Mouse (Mus musculus): ENCODE results near the gene Marveld3. TPM values are rescaled to one million over a fixed set of nuclear protein-coding genes. Genes with fewer than 3 reads are reported as not detected.

Gene Marveld3
- polyA plus RNA-seq, 1 experiment from 2014 or later: 2.1 TPM

DNA sequence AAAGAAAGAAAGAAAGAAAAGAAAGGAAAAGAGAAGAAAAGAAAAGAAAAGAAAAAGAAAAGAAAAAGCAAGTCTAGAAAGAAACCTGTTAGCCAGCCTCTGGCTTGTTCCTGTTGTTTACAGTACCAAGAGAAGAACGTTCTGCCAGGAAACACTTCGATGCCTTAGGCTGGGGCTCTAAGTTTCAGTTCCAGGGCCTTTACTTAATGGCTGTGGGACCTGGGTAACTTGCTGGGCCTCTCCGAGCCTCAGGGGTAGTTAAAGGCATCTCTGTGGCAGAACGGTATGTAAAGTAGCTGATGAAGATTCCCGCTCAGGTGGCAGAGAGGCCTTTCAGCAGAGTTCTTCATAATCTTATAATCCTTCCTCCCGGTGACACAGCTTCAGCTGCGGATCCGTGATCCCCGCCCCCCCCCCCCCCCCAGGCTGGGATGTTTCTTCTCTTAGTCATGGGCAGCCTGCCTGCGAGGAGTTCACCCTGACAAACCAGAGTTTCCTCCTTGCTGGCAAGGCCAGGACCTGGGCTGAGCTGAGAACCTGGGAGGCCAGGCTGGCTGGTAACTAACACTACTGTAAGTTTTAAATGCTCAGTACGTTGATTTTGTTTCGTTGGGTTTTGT is 3.9 kb downstream of the Marveld3 start:
- H3K4me1 ChIP-seq (ENCODE audit: control insufficient read depth, insufficient read depth, low read length): peaks cover 2% of the 10 kb centered on the region; the same call in 1 of the 2 replicates
- no peak for ATAC-seq (ENCODE audit: low FRiP score, low TSS enrichment)
- H3K36me3 ChIP-seq (ENCODE audit: control insufficient read depth, insufficient read depth, low read length): no peaks in the 10 kb centered on the region
- H3K4me2 ChIP-seq (replicated peaks; ENCODE audit: low read depth, low read length): no peak overlapping the region
- no peak overlapping the region; the same call in 1 of the 2 replicates for H3K27ac ChIP-seq (ENCODE audit: low read depth, low read length)
- no peaks in the 10 kb centered on the region for H3K9me3 ChIP-seq (ENCODE audit: control insufficient read depth, low read length)
- H3K4me3 ChIP-seq (ENCODE audit: low read length): no peak overlapping the region
- H3K9ac ChIP-seq (ENCODE audit: low read depth, low read length): peak overlapping the region; percentile 7; the same call in 1 of the 2 replicates
- peaks cover 17% of the 10 kb centered on the region for H3K27me3 ChIP-seq (ENCODE audit: control insufficient read depth, insufficient read depth, low read length)
- 30% methylated on average over 12 of the region's 12 CpGs for WGBS

DNA sequence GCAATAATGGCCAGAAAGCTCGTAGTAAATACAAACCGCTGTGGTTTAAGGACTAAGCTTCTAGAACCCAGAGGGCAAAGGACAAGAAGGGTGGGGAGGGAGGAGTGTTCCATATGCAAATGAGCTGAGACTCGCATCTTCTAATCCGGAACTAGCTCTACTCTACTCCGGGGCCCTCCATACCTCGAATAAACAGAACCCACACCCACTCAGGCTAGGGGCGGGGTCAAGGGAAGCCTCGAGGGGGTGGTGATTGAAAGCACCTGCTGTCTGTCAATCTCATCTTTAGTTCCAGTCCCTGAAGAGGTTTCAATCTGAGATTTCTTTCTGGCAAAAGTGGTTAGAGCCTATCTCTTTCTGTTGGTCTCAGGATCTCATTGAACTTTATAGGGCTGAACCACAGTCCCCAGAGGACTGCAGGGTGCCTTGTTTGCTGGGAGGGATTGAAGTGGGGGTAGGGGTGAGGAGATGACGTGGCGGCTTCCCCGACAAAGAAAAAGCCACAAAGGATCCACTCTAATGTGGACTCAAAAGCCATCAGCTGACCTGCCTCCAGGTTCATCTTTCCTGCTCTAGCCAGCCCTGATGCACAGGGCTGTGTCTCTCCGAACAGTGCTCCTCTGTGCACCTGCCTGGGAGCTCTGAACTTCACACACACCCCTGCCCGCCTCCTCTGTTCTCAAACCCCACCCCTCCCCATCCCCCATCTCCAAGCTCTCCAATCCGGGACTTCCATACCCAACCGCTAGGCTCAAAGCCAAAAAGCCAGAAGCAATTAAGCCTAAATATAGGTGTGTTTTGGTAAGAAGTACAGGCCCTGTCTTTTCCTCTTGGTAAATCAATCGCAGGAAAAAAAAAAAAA is 4.6 kb downstream of the Marveld3 start:
- H3K36me3 ChIP-seq (ENCODE audit: control insufficient read depth, insufficient read depth, low read length): no peaks in the 10 kb centered on the region
- ATAC-seq (ENCODE audit: low FRiP score, low TSS enrichment): 0 out of 2 replicates have a peak, but pooled peaks have one; percentile 49
- peak overlapping the region; percentile 26 for H3K4me2 ChIP-seq (replicated peaks; ENCODE audit: low read depth, low read length)
- no peak overlapping the region for H3K27ac ChIP-seq (ENCODE audit: low read depth, low read length)
- no peak overlapping the region for H3K9ac ChIP-seq (ENCODE audit: low read depth, low read length)
- WGBS: 3% methylated on average over 16 of the region's 16 CpGs
- no peaks in the 10 kb centered on the region; the same call in 1 of the 2 replicates for H3K4me1 ChIP-seq (ENCODE audit: control insufficient read depth, insufficient read depth, low read length)
- no peak overlapping the region for H3K4me3 ChIP-seq (ENCODE audit: low read length)
- no peaks in the 10 kb centered on the region for H3K9me3 ChIP-seq (ENCODE audit: control insufficient read depth, low read length)
- H3K27me3 ChIP-seq (ENCODE audit: control insufficient read depth, insufficient read depth, low read length): peaks cover 12% of the 10 kb centered on the region

DNA sequence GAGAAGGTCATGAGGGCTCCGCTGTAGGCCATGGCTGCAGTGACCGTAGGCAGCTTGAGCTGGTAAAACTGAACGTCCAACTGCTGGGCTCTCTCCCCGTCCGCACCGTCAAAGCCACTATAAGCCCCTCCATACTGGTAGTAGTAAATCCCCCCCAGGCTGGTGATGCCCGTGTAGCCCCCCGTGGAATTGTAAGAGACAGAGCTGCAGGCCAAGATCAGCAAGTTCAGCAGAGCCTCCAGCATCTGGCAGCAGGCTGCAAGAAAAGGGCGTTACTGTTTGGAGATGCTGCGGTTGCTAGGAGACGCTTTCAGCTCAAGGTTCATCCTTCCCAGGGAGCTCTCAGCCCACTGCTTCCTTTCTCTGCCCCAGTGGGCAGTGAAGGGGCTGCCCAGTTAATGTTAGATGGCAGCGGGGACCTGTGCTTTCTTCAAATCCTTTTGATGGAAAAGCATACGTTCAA is 7.5 kb downstream of the Marveld3 start:
- H3K27me3 ChIP-seq (ENCODE audit: control insufficient read depth, insufficient read depth, low read length): no peaks in the 10 kb centered on the region; the same call in 1 of the 2 replicates

DNA sequence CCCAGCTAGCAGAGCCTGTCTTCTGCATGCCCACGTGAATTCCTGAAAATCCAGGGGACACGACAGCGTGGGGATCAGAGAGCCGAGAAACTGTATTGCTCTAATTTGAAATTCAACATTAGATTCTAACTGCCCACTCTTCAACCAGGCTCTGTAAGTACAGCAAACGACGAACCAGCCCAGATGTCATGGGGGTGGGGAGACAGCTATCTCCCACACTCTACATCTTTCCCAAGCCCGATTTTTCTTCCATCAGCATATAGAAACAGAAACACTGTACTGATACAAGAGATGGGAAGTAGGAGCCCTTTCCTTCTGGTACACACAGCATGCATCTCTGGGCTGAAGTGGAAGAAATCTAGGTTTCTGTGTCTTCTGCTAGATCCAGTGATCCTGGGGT is 9.8 kb downstream of the Marveld3 start:
- Histone ChIP-seq H3K4me3 (ENCODE audit: low read length) (no peak overlapping the region), H3K27me3 (ENCODE audit: control insufficient read depth, insufficient read depth, low read length) (peaks cover 6% of the 10 kb centered on the region), H3K36me3 (ENCODE audit: control insufficient read depth, insufficient read depth, low read length) (no peaks in the 10 kb centered on the region), H3K9ac (ENCODE audit: low read depth, low read length) (no peak overlapping the region), H3K27ac (ENCODE audit: low read depth, low read length) (no peak overlapping the region), H3K9me3 (ENCODE audit: control insufficient read depth, low read length) (no peaks in the 10 kb centered on the region), H3K4me1 (ENCODE audit: control insufficient read depth, insufficient read depth, low read length) (no peaks in the 10 kb centered on the region; the same call in 1 of the 2 replicates), H3K4me2 (replicated peaks; ENCODE audit: low read depth, low read length) (no peak overlapping the region)
- no peak for ATAC-seq (ENCODE audit: low FRiP score, low TSS enrichment)
- 75% methylated on average over 7 of the region's 7 CpGs for WGBS

More for the DNA sequence above, 7.5 kb downstream of the Marveld3 start:
- H3K4me3 ChIP-seq (ENCODE audit: low read length): no peak overlapping the region
- no peak overlapping the region for H3K9ac ChIP-seq (ENCODE audit: low read depth, low read length)
- no peaks in the 10 kb centered on the region for H3K36me3 ChIP-seq (ENCODE audit: control insufficient read depth, insufficient read depth, low read length)
- no peak for ATAC-seq (ENCODE audit: low FRiP score, low TSS enrichment)
- H3K4me2 ChIP-seq (replicated peaks; ENCODE audit: low read depth, low read length): no peak overlapping the region
- no peak overlapping the region for H3K27ac ChIP-seq (ENCODE audit: low read depth, low read length)
- WGBS: 63% methylated on average over 13 of the region's 13 CpGs
- no peaks in the 10 kb centered on the region; the same call in 1 of the 2 replicates for H3K4me1 ChIP-seq (ENCODE audit: control insufficient read depth, insufficient read depth, low read length)
- H3K9me3 ChIP-seq (ENCODE audit: control insufficient read depth, low read length): no peaks in the 10 kb centered on the region

DNA sequence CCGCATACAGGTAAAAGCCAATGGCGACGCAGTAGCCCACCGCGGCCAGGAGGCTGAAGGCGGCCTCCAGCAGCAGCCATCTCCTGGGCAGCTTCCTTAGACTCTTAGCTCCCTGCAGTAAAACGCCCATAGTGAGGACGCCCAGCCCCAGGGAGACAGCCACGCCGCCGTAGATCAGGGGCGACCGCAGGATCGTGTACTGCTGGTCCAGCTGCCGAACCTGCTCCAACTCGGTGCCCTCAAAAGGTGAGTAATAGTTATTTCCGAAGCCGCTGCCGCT is 13.8 kb downstream of the Marveld3 start:
- Histone ChIP-seq H3K27me3 (ENCODE audit: control insufficient read depth, insufficient read depth, low read length) (peaks cover 6% of the 10 kb centered on the region), H3K36me3 (ENCODE audit: control insufficient read depth, insufficient read depth, low read length) (peaks cover 4% of the 10 kb centered on the region; the same call in 1 of the 2 replicates), H3K4me1 (ENCODE audit: control insufficient read depth, insufficient read depth, low read length) (peaks cover 4% of the 10 kb centered on the region; the same call in 1 of the 2 replicates), H3K9ac (ENCODE audit: low read depth, low read length) (peak overlapping the region; percentile 45; the same call in 1 of the 2 replicates), H3K27ac (ENCODE audit: low read depth, low read length) (no peak overlapping the region), H3K4me2 (replicated peaks; ENCODE audit: low read depth, low read length) (peak overlapping the region; percentile 62), H3K4me3 (ENCODE audit: low read length) (peak overlapping the region; percentile 36), H3K9me3 (ENCODE audit: control insufficient read depth, low read length) (no peaks in the 10 kb centered on the region)
- no peak; the same call in 1 of the 2 replicates for ATAC-seq (ENCODE audit: low FRiP score, low TSS enrichment)
- 5% methylated on average over 19 of the region's 19 CpGs for WGBS

DNA sequence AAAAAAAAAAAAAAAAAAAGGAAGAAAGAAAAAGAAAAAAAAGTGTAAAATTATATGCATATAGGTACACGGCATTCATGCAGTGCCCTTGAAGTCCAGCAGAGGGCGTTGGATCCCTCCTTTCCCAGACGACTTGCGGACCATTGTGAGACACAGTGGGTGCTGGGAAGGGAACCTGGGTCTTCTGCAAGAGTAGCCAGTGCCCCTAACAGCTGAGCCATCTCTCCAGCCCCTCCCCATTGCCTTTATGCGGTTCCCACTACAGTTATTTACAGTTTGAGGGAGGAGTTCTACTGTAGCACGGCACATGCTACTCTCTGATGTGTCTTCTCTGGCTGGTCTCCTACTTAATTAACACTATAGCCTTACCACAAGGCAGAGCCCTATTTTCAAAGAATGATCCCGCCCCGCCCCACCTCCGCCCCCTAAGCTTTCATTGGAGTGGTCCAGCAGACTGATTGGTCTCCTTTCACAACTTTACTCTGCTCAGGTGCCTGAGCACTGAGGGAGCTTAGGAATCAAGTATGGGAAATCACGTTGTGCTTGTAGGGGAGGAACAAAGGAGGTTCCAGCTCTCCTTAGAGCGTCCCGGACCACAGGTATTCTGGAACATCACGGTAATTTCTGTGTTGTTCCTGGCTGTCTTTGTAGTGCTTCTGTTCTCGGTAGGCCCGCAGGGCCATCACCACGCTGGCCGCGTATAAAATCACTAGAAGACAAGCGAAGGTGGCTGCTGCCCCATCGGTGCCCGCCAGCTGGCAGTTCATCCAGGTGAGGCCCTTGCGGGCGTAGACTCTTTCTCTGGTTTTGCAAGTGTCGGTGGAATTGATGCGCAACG is 14.3 kb downstream of the Marveld3 start:
- H3K27ac ChIP-seq (ENCODE audit: low read depth, low read length): no peak overlapping the region

DNA sequence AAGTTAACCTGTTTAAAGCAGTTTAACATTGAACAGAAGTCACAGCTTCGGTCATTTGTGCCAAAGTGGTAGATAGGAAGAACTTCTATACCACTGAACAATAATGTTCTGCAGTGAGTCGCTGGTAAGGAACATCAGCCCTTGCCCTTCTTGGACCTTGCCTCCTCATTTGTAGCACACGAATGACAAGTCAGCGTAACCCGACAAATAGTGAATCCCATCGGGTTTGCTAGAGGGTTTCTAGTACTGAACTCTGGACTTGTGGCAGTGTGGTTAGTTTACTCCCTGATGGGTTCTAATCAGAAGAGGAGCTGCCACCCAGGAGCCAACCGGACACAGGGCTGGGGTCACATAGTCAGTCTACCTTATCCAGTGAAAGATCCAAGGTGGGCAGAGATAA is 15.7 kb downstream of the Marveld3 start:
- H3K9ac ChIP-seq (ENCODE audit: low read depth, low read length): no peak overlapping the region
- peaks cover 6% of the 10 kb centered on the region for H3K27me3 ChIP-seq (ENCODE audit: control insufficient read depth, insufficient read depth, low read length)
- H3K4me3 ChIP-seq (ENCODE audit: low read length): no peak overlapping the region
- no peaks in the 10 kb centered on the region for H3K9me3 ChIP-seq (ENCODE audit: control insufficient read depth, low read length)
- H3K27ac ChIP-seq (ENCODE audit: low read depth, low read length): no peak overlapping the region
- no peak overlapping the region for H3K4me2 ChIP-seq (replicated peaks; ENCODE audit: low read depth, low read length)
- no peak for ATAC-seq (ENCODE audit: low FRiP score, low TSS enrichment)
- peaks cover 10% of the 10 kb centered on the region; the same call in 1 of the 2 replicates for H3K4me1 ChIP-seq (ENCODE audit: control insufficient read depth, insufficient read depth, low read length)
- WGBS: 87% methylated on average over 7 of the region's 7 CpGs
- H3K36me3 ChIP-seq (ENCODE audit: control insufficient read depth, insufficient read depth, low read length): peaks cover 7% of the 10 kb centered on the region; the same call in 1 of the 2 replicates

More for the DNA sequence above, 14.3 kb downstream of the Marveld3 start:
- peak overlapping the region; percentile 36 for H3K4me3 ChIP-seq (ENCODE audit: low read length)
- H3K9me3 ChIP-seq (ENCODE audit: control insufficient read depth, low read length): no peaks in the 10 kb centered on the region
- ATAC-seq (ENCODE audit: low FRiP score, low TSS enrichment): peak; percentile 76
- WGBS: 2% methylated on average over 26 of the region's 26 CpGs
- peaks cover 7% of the 10 kb centered on the region; the same call in 1 of the 2 replicates for H3K36me3 ChIP-seq (ENCODE audit: control insufficient read depth, insufficient read depth, low read length)
- H3K27me3 ChIP-seq (ENCODE audit: control insufficient read depth, insufficient read depth, low read length): peaks cover 6% of the 10 kb centered on the region
- H3K9ac ChIP-seq (ENCODE audit: low read depth, low read length): peak overlapping the region; percentile 45; the same call in 1 of the 2 replicates
- H3K4me2 ChIP-seq (replicated peaks; ENCODE audit: low read depth, low read length): peak overlapping the region; percentile 62
- peaks cover 4% of the 10 kb centered on the region; the same call in 1 of the 2 replicates for H3K4me1 ChIP-seq (ENCODE audit: control insufficient read depth, insufficient read depth, low read length)

DNA sequence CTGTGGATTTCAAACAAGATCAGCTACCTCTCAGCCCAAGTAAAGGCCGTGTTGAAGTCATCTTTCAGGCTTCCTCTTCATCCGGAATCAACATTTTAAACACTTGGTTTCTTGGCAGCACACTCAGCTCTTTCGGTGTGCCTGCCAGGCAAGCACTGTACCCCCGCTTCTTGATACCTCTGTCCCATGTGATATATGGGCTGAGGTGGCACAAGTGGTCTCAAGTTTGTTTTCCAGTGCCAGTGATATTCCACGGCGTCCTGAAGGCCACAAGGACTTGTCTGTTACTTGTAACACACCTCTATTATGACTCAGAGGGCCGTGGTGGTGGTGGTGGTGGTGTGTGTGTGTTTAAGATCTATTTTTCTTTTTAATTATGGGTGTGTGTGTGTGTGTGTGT is 16.3 kb downstream of the Marveld3 start:
- no peak for ATAC-seq (ENCODE audit: low FRiP score, low TSS enrichment)
- 46% methylated on average over 7 of the region's 7 CpGs for WGBS
- H3K9ac ChIP-seq (ENCODE audit: low read depth, low read length): no peak overlapping the region
- H3K4me3 ChIP-seq (ENCODE audit: low read length): no peak overlapping the region
- no peak overlapping the region for H3K27ac ChIP-seq (ENCODE audit: low read depth, low read length)
- peaks cover 10% of the 10 kb centered on the region; the same call in 1 of the 2 replicates for H3K4me1 ChIP-seq (ENCODE audit: control insufficient read depth, insufficient read depth, low read length)
- H3K27me3 ChIP-seq (ENCODE audit: control insufficient read depth, insufficient read depth, low read length): peaks cover 6% of the 10 kb centered on the region; the same call in 1 of the 2 replicates
- H3K9me3 ChIP-seq (ENCODE audit: control insufficient read depth, low read length): no peaks in the 10 kb centered on the region
- H3K4me2 ChIP-seq (replicated peaks; ENCODE audit: low read depth, low read length): no peak overlapping the region
- H3K36me3 ChIP-seq (ENCODE audit: control insufficient read depth, insufficient read depth, low read length): peaks cover 11% of the 10 kb centered on the region

Measured in kidney, embryonic 14.5 days (tissue).